Mouse (Mus musculus): Measurements from ENCODE around the gene Upk3b. TPM values are rescaled to one million over a fixed set of nuclear protein-coding genes. Genes with fewer than 3 reads are reported as not detected.

The Upk3b gene
- total and polyA plus RNA-seq, 3 experiments: 0.09 TPM; not detected in 2

DNA sequence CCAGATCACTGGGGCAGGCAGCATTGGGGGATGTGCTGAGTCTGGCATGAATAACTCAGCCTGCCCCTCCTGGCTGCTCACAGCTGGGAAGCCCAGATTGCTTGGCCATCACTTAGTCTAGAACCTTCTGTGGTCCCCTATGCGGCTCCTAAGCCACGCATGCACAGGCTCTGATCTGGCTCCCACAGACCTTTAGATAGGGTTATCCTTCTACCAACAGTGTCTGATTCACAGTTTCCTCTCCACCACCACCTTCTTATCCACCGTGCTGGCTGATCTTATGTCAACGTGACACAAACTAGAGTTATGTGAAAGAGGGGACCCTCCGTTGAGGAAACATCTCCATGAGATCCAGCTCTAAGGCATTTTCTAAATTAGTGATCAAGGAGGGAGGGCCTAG lies 36.8 kb downstream of the Upk3b start:
- H3K4me2 ChIP-seq (ENCODE audit: insufficient read depth, low read depth, poor library complexity, severe bottlenecking): no peak overlapping the region
- DNase-seq (ENCODE audit: extremely low read depth): no peak

GRCm38 (mm10) chr5:136076284-136076683 lies 38.0 kb downstream of the Upk3b start:
- in situ Hi-C loops (cut with MboI; ENCODE audit: low pct_ligation_motif_present, low pct_unique_long_range_greater_than_20kb, low sequenced_read_pairs): no loop called here
- no peak overlapping the region for H3K27ac ChIP-seq (ENCODE audit: insufficient read depth, low read depth)
- no peak overlapping the region for H3K9ac ChIP-seq (ENCODE audit: insufficient read depth, low read depth)

More for the DNA sequence above, 36.8 kb downstream of the Upk3b start:
- TF ChIP-seq USF2 (conservative IDR thresholded peaks at IDR 0.05; ENCODE audit: low read depth, low read length) (no peak), TBP (conservative IDR thresholded peaks at IDR 0.05; ENCODE audit: low read depth, low read length) (no peak)
- H3K36me3 ChIP-seq (replicated peaks in 1 of 2; ENCODE audit: control insufficient read depth in 1 of 2, insufficient read depth in 1 of 2, low read length in 1 of 2): no peaks in the 10 kb centered on the region
- H3K27me3 ChIP-seq (replicated peaks): peaks cover 85% of the 10 kb centered on the region
- H3K4me1 ChIP-seq (ENCODE audit: control insufficient read depth in 1 of 2, insufficient read depth in 2 of 2): 0 out of 4 replicates have a peak, but pooled peaks cover 0 to 4% of the 10 kb centered on the region in 2 experiments
- H3K4me3 ChIP-seq (replicated peaks in 1 of 3; ENCODE audit: low read depth in 2 of 3, low read length in 2 of 3, poor library complexity in 1 of 3): no peak overlapping the region
- peaks cover 4% of the 10 kb centered on the region for H3K9me3 ChIP-seq (replicated peaks; ENCODE audit: low read length)
- no peak overlapping the region for H3K27ac ChIP-seq (ENCODE audit: insufficient read depth, low read depth)
- no peaks in the 10 kb centered on the region for H3K79me2 ChIP-seq (replicated peaks; ENCODE audit: control insufficient read depth, extremely low read depth, insufficient read depth, poor library complexity, severe bottlenecking)
- dilution Hi-C loops (cut with MboI; ENCODE audit: extremely low pct_ligation_motif_present, extremely low pct_unique_long_range_greater_than_20kb, low sequenced_read_pairs): no loop called here
- H3K9ac ChIP-seq (ENCODE audit: insufficient read depth, low read depth): no peak overlapping the region
- in situ Hi-C loops (cut with MboI; ENCODE audit: low pct_ligation_motif_present, low pct_unique_long_range_greater_than_20kb, low sequenced_read_pairs): no loop called here

GRCm38 (mm10) chr5:136077001-136077550 lies 38.8 kb downstream of the Upk3b start:
- H3K4me2 ChIP-seq (ENCODE audit: insufficient read depth, low read depth, poor library complexity, severe bottlenecking): no peak overlapping the region
- H3K4me3 ChIP-seq (replicated peaks in 1 of 3; ENCODE audit: low read depth in 2 of 3, low read length in 2 of 3, poor library complexity in 1 of 3): no peak overlapping the region
- no peak for DNase-seq (ENCODE audit: extremely low read depth)
- dilution Hi-C loops (cut with MboI; ENCODE audit: extremely low pct_ligation_motif_present, extremely low pct_unique_long_range_greater_than_20kb, low sequenced_read_pairs) (no loop called here), in situ Hi-C loops (cut with MboI; ENCODE audit: low pct_ligation_motif_present, low pct_unique_long_range_greater_than_20kb, low sequenced_read_pairs) (no loop called here)
- H3K9ac ChIP-seq (ENCODE audit: insufficient read depth, low read depth): no peak overlapping the region
- H3K9me3 ChIP-seq (replicated peaks; ENCODE audit: low read length): peaks cover 4% of the 10 kb centered on the region
- H3K27ac ChIP-seq (ENCODE audit: insufficient read depth, low read depth): no peak overlapping the region
- no peaks in the 10 kb centered on the region for H3K79me2 ChIP-seq (replicated peaks; ENCODE audit: control insufficient read depth, extremely low read depth, insufficient read depth, poor library complexity, severe bottlenecking)
- peaks cover 78% of the 10 kb centered on the region for H3K27me3 ChIP-seq (replicated peaks)
- 0 out of 4 replicates have a peak, but pooled peaks cover 3 to 4% of the 10 kb centered on the region in 2 experiments for H3K4me1 ChIP-seq (ENCODE audit: control insufficient read depth in 1 of 2, insufficient read depth in 2 of 2)
- TF ChIP-seq ETS1 (conservative IDR thresholded peaks at IDR 0.05; ENCODE audit: low read depth, low read length) (no peak), POLR2AphosphoS2 (IDR thresholded peaks at IDR 0.05; ENCODE audit: low read depth, low read length) (no peak), RCOR1 (conservative IDR thresholded peaks at IDR 0.05; ENCODE audit: low read depth, low read length) (no peak), SMC3 (IDR thresholded peaks at IDR 0.05; ENCODE audit: low read depth, low read length) (no peak)
- H3K36me3 ChIP-seq (replicated peaks in 1 of 2; ENCODE audit: control insufficient read depth in 1 of 2, insufficient read depth in 1 of 2, low read length in 1 of 2): no peaks in the 10 kb centered on the region

More at GRCm38 (mm10) chr5:136076284-136076683, 38.0 kb downstream of the Upk3b start:
- no peak for TF ChIP-seq RAD21 (IDR thresholded peaks at IDR 0.05; ENCODE audit: low read depth, low read length)
- TF ChIP-seq HCFC1 (IDR thresholded peaks at IDR 0.05; ENCODE audit: low read depth, low read length): no peak
- TF ChIP-seq USF2 (conservative IDR thresholded peaks at IDR 0.05; ENCODE audit: low read depth, low read length): no peak
- no peak for TF ChIP-seq CTCF (conservative IDR thresholded peaks at IDR 0.05 in 1 of 2, IDR thresholded peaks at IDR 0.05 in 1 of 2; ENCODE audit: low read depth in 2 of 2, low read length in 2 of 2)
- no peak for TF ChIP-seq ETS1 (conservative IDR thresholded peaks at IDR 0.05; ENCODE audit: low read depth, low read length)
- TF ChIP-seq NELFE (IDR thresholded peaks at IDR 0.05; ENCODE audit: low read depth, low read length): no peak
- no peak for TF ChIP-seq ZC3H11A (IDR thresholded peaks at IDR 0.05; ENCODE audit: low read depth, low read length)
- no peak for TF ChIP-seq UBTF (IDR thresholded peaks at IDR 0.05; ENCODE audit: low read depth, low read length)
- no peak for TF ChIP-seq MXI1 (IDR thresholded peaks at IDR 0.05; ENCODE audit: low read depth, low read length)
- no peaks in the 10 kb centered on the region for H3K36me3 ChIP-seq (replicated peaks in 1 of 2; ENCODE audit: control insufficient read depth in 1 of 2, insufficient read depth in 1 of 2, low read length in 1 of 2)
- H3K4me2 ChIP-seq (ENCODE audit: insufficient read depth, low read depth, poor library complexity, severe bottlenecking): no peak overlapping the region
- H3K4me1 ChIP-seq (ENCODE audit: control insufficient read depth in 1 of 2, insufficient read depth in 2 of 2): 0 out of 4 replicates have a peak, but pooled peaks cover 3 to 4% of the 10 kb centered on the region in 2 experiments
- no peak overlapping the region for H3K4me3 ChIP-seq (replicated peaks in 1 of 3; ENCODE audit: low read depth in 2 of 3, low read length in 2 of 3, poor library complexity in 1 of 3)
- no peak for DNase-seq (ENCODE audit: extremely low read depth)
- peaks cover 84% of the 10 kb centered on the region for H3K27me3 ChIP-seq (replicated peaks)
- H3K9me3 ChIP-seq (replicated peaks; ENCODE audit: low read length): peaks cover 4% of the 10 kb centered on the region
- H3K79me2 ChIP-seq (replicated peaks; ENCODE audit: control insufficient read depth, extremely low read depth, insufficient read depth, poor library complexity, severe bottlenecking): no peaks in the 10 kb centered on the region
- dilution Hi-C loops (cut with MboI; ENCODE audit: extremely low pct_ligation_motif_present, extremely low pct_unique_long_range_greater_than_20kb, low sequenced_read_pairs): no loop called here

Measured in CH12.LX (cell line).